ENCODE assay signal across 12 mouse cellular contexts in the genomic region with DNA sequence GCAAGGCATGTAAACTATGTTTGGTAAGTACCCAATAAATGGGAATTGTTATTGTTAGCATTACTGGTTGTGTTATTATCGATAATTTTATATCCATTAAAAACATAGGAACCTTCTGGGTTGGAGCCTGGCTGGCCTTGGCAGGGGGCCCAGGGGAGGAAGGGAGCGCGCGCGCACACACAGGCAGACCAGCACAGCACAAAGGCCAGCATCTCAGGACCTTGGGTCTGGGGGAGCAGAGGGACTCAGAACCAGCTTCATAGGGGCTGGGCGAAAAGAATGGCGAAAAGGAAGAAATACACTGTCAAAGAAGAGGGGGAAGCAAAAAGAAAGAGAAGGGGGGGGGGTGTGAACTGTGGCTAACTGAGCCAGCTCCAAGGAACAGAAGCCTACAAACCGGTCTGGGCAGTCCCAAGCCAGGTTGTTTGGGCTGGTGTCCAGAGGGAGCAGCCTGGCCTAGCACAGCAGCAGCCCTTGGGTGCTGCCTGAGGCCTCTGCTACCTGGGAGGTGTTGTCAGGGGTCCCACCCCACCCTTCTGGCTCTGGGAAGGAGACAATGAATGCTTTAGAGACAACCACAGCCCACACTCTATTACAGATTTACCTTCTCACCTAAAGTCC. TPM values are rescaled to one million over a fixed set of nuclear protein-coding genes. Genes with fewer than 3 reads are reported as not detected.
DNase-seq lines count a peak whose midpoint lies in the region; ATAC-seq and TF ChIP-seq lines count a peak whose summit lies in the region.
"Had no signal": no experiment of that assay in that cellular context is flagged by ENCODE, and none has a peak within 500 bp of the region (broad histone marks: within the 10 kb centered on the region; RNA-seq: fewer than 3 reads in every experiment).

No protein-coding gene starts in this region.

- H3K36me3 ChIP-seq in intestine, embryonic 14.5 days (ENCODE audit: control insufficient read depth, insufficient read depth, low read length) = no peaks in the 10 kb centered on the region
- no peaks in the 10 kb centered on the region for H3K36me3 ChIP-seq in intestine, postnatal 0 days (ENCODE audit: control insufficient read depth, insufficient read depth)
- no peaks in the 10 kb centered on the region for H3K36me3 ChIP-seq in limb, embryonic 15.5 days
- H3K36me3 ChIP-seq in stomach, embryonic 14.5 days (ENCODE audit: control insufficient read depth, insufficient read depth, low read length) = no peaks in the 10 kb centered on the region
- H3K36me3 ChIP-seq: hindbrain, embryonic 13.5 days had no signal

- peaks cover 10% of the 10 kb centered on the region; the same call in 1 of the 2 replicates for H3K4me1 ChIP-seq in intestine, embryonic 14.5 days (replicated peaks; ENCODE audit: control insufficient read depth, insufficient read depth, low read length)
- H3K4me1 ChIP-seq in intestine, postnatal 0 days (replicated peaks; ENCODE audit: control insufficient read depth, insufficient read depth, low read length) = peaks cover 8% of the 10 kb centered on the region
- peaks cover 24% of the 10 kb centered on the region for H3K4me1 ChIP-seq in limb, embryonic 15.5 days
- peaks cover 13% of the 10 kb centered on the region; the same call in 1 of the 2 replicates for H3K4me1 ChIP-seq in stomach, embryonic 14.5 days (ENCODE audit: control insufficient read depth, insufficient read depth, low read length)

- H3K4me3 ChIP-seq in intestine, embryonic 14.5 days (ENCODE audit: low read depth, low read length) = no peak overlapping the region
- no peak overlapping the region for H3K4me3 ChIP-seq in intestine, postnatal 0 days (ENCODE audit: low read depth, low read length)
- no peak overlapping the region for H3K4me3 ChIP-seq in limb, embryonic 15.5 days
- H3K4me3 ChIP-seq in stomach, embryonic 14.5 days (ENCODE audit: low read depth, low read length) = no peak overlapping the region
- H3K4me3 ChIP-seq: erythroblast, embryonic 14.5 days; hindbrain, embryonic 13.5 days had no signal

- peak overlapping the region; percentile 14; the same call in 1 of the 2 replicates for H3K27ac ChIP-seq in intestine, embryonic 14.5 days (ENCODE audit: low read depth)
- no peak overlapping the region for H3K27ac ChIP-seq in intestine, postnatal 0 days (ENCODE audit: low read depth, low read length)
- peak overlapping the region; percentile 43; the same call in 1 of the 2 replicates for H3K27ac ChIP-seq in limb, embryonic 15.5 days
- peak overlapping the region; percentile 79; the same call in 1 of the 2 replicates for H3K27ac ChIP-seq in stomach, embryonic 14.5 days (ENCODE audit: low read length)
- H3K27ac ChIP-seq: hindbrain, embryonic 13.5 days had no signal

- TF ChIP-seq CTCF in intestine, postnatal 0 days (IDR thresholded peaks at IDR 0.05; ENCODE audit: low read depth) = no peak

- H3K9me3 ChIP-seq in intestine, embryonic 14.5 days (ENCODE audit: control insufficient read depth, low read length) = no peaks in the 10 kb centered on the region
- H3K9me3 ChIP-seq in intestine, postnatal 0 days (ENCODE audit: control insufficient read depth) = no peaks in the 10 kb centered on the region
- no peaks in the 10 kb centered on the region for H3K9me3 ChIP-seq in limb, embryonic 15.5 days
- no peaks in the 10 kb centered on the region for H3K9me3 ChIP-seq in stomach, embryonic 14.5 days (ENCODE audit: control insufficient read depth, low read depth, low read length)
- H3K9me3 ChIP-seq: hindbrain, embryonic 13.5 days had no signal

- DNase-seq in intestine, embryonic 14.5 days (ENCODE audit: low spot score) = no peak
- DNase-seq in kidney, adult 18-20 months = peak; percentile 70
- DNase-seq in cerebellum, adult 9-11 months = no peak
- no peak for DNase-seq in left cerebral cortex, adult 8-10 months (ENCODE audit: low spot score in 2 of 2)
- DNase-seq in right cerebral cortex, postnatal 4 days = no peak
- DNase-seq: cerebellum, adult 9-10 months had no signal

- 77% methylated on average over 8 of the region's 8 CpGs for WGBS in intestine, embryonic 14.5 days
- 68% methylated on average over 8 of the region's 8 CpGs for WGBS in intestine, postnatal 0 days
- 56% methylated on average over 8 of the region's 8 CpGs for WGBS in limb, embryonic 15.5 days
- 72% methylated on average over 8 of the region's 8 CpGs for WGBS in stomach, embryonic 14.5 days

- ATAC-seq in intestine, embryonic 14.5 days (replicated peaks; ENCODE audit: low FRiP score, low TSS enrichment, low read depth) = 0 out of 2 replicates have a peak, but pooled peaks have one; percentile 51
- no peak for ATAC-seq in intestine, postnatal 0 days
- no peak for ATAC-seq in limb, embryonic 15.5 days (ENCODE audit: insufficient number of reproducible peaks, low FRiP score, low TSS enrichment, low read depth)
- ATAC-seq in stomach, embryonic 14.5 days (ENCODE audit: insufficient number of reproducible peaks, insufficient read depth, low FRiP score, low read depth) = peak; percentile 79; the same call in 1 of the 2 replicates

- no peak overlapping the region for H3K4me2 ChIP-seq in intestine, embryonic 14.5 days (ENCODE audit: low read length)
- H3K4me2 ChIP-seq in intestine, postnatal 0 days (replicated peaks; ENCODE audit: low read depth) = no peak overlapping the region
- no peak overlapping the region for H3K4me2 ChIP-seq in limb, embryonic 15.5 days
- no peak overlapping the region for H3K4me2 ChIP-seq in stomach, embryonic 14.5 days (replicated peaks; ENCODE audit: low read depth, low read length)
- H3K4me2 ChIP-seq: heart, embryonic 11.5 days; hindbrain, embryonic 13.5 days had no signal

- no peak overlapping the region for H3K9ac ChIP-seq in intestine, embryonic 14.5 days (ENCODE audit: low read length)
- H3K9ac ChIP-seq in intestine, postnatal 0 days (ENCODE audit: low read depth, low read length) = no peak overlapping the region
- no peak overlapping the region for H3K9ac ChIP-seq in limb, embryonic 15.5 days
- no peak overlapping the region for H3K9ac ChIP-seq in stomach, embryonic 14.5 days (replicated peaks; ENCODE audit: low read depth, low read length)
- H3K9ac ChIP-seq: hindbrain, embryonic 13.5 days had no signal

- H3K27me3 ChIP-seq in intestine, embryonic 14.5 days (replicated peaks; ENCODE audit: control insufficient read depth, insufficient read depth, low read length) = no peaks in the 10 kb centered on the region
- no peaks in the 10 kb centered on the region for H3K27me3 ChIP-seq in intestine, postnatal 0 days (replicated peaks; ENCODE audit: control insufficient read depth, insufficient read depth, low read length)
- H3K27me3 ChIP-seq in limb, embryonic 15.5 days = no peaks in the 10 kb centered on the region
- no peaks in the 10 kb centered on the region for H3K27me3 ChIP-seq in stomach, embryonic 14.5 days (ENCODE audit: control insufficient read depth, insufficient read depth, low read length)
- H3K27me3 ChIP-seq: hindbrain, embryonic 13.5 days had no signal

RNA-seq across cellular contexts. Expression of a gene that starts 13.4 kb away (rescaled TPM):
- polyA plus RNA-seq in intestine, embryonic 14.5 days (2014; fragmentation: Nextera tagmentation; extraction: Ambion mirVana) = 12.1 and 19.6 TPM in 2 replicates
- polyA plus RNA-seq in intestine, postnatal 0 days (2015; fragmentation: Nextera tagmentation; extraction: Ambion mirVana) = 47.7 and 47.8 TPM in 2 replicates
- 3.6 and 4.0 TPM in 2 replicates for polyA plus RNA-seq in limb, embryonic 15.5 days (2015; fragmentation: Nextera tagmentation; extraction: Ambion mirVana)
- 6.3 and 6.7 TPM in 2 replicates for polyA plus RNA-seq in stomach, embryonic 14.5 days (2014; fragmentation: Nextera tagmentation; extraction: Ambion mirVana)
- 10 to 100 TPM; 30.5 to 45.1 (median 34.8) TPM for total RNA-seq in left cerebral cortex, adult 8-10 months (2022)

Comparison
In these comparisons a context has a peak if more than half of its experiments do, and no peak if none do; other contexts are left out.
1. ATAC-seq: peak in intestine, embryonic 14.5 days (single experiment) and stomach, embryonic 14.5 days (single experiment); none in intestine, postnatal 0 days (single experiment) and limb, embryonic 15.5 days (single experiment).